Mouse (Mus musculus) heart, embryonic 14.5 days (tissue): Measurements from ENCODE around the gene S100a10. TPM values are rescaled to one million over a fixed set of nuclear protein-coding genes. Genes with fewer than 3 reads are reported as not detected.
"Not testable (repeated sequence)": the region's sequence is repeated elsewhere in the genome, so short reads cannot be mapped to it uniquely, and the experiment has no call there.

Source experiments
- ATAC-seq: fragments of 200-750 bp; cut with Nextera tagmentation; 2 replicates; pipeline ENCODE4 v1.8.0; 2017; ENCODE audit warnings: low read depth, moderate TSS enrichment; ENCODE audit not compliant: insufficient number of reproducible peaks, insufficient read depth, low FRiP score
- H3K27ac ChIP-seq, 2 experiments: fragments of 200-500 bp in 1 of 2; fragments of 300-500 bp in 1 of 2; sonication (generic) in 1 of 2; replicated peaks in 1 of 2; 2 replicates each; pipeline ENCODE4 v1.5.1; 2012 to 2014; ENCODE audit warnings: low read depth in 2 of 2, low read length in 2 of 2, control low read depth in 1 of 2, mild to moderate bottlenecking in 1 of 2, mixed read lengths in 1 of 2; ENCODE audit not compliant: control insufficient read depth in 1 of 2, insufficient read depth in 1 of 2
- H3K27me3 ChIP-seq: fragments of 300-500 bp; sonication (generic); 2 replicates; pipeline ENCODE4 v1.6.1; 2014; ENCODE audit warnings: mild to moderate bottlenecking, low read length, control low read depth; ENCODE audit not compliant: control insufficient read depth, insufficient read depth
- H3K36me3 ChIP-seq: fragments of 300-500 bp; sonication (generic); 2 replicates; pipeline ENCODE4 v1.6.1; 2014; ENCODE audit warnings: mild to moderate bottlenecking, control low read depth, low read length, mixed read lengths; ENCODE audit not compliant: control insufficient read depth, insufficient read depth
- H3K4me1 ChIP-seq, 2 experiments: fragments of 200-500 bp in 1 of 2; fragments of 300-500 bp in 1 of 2; sonication (generic) in 1 of 2; 2 replicates each; pipeline ENCODE4 v1.6.1; 2012 to 2014; ENCODE audit warnings: low read length in 2 of 2, control low read depth in 1 of 2, mixed read lengths in 1 of 2; ENCODE audit not compliant: control insufficient read depth in 2 of 2, insufficient read depth in 2 of 2
- H3K4me2 ChIP-seq: fragments of 300-500 bp; sonication (generic); 2 replicates; pipeline ENCODE4 v1.6.1; 2014; ENCODE audit warnings: mild to moderate bottlenecking, low read length
- H3K4me3 ChIP-seq, 2 experiments: fragments of 200-500 bp in 1 of 2; fragments of 300-500 bp in 1 of 2; sonication (generic) in 1 of 2; 2 replicates each; pipeline ENCODE4 v1.5.1; 2012 to 2014; ENCODE audit warnings: low read length in 2 of 2, mild to moderate bottlenecking in 2 of 2, control low read depth in 1 of 2, low read depth in 1 of 2, moderate library complexity in 1 of 2; ENCODE audit not compliant: control insufficient read depth in 1 of 2, insufficient read depth in 1 of 2
- H3K9ac ChIP-seq: fragments of 300-500 bp; sonication (generic); 2 replicates; pipeline ENCODE4 v1.6.1; 2014; ENCODE audit warnings: mild to moderate bottlenecking, low read length
- H3K9me3 ChIP-seq: fragments of 300-500 bp; sonication (generic); 2 replicates; pipeline ENCODE4 v1.6.1; 2016; ENCODE audit warnings: low read length, control low read depth; ENCODE audit not compliant: control insufficient read depth
- WGBS: fragments of 180-500 bp; shearing (Covaris S2); extraction: QIAGEN DNeasy Blood & Tissue Kit; methylation state at CpG from one replicate; pipeline ENCODE4 v1.1.7; 2014; 5-methylcytosine and 5-hydroxymethylcytosine counted together
- polyA plus RNA-seq: library from polyadenylated mRNA; unstranded; fragments of >200 nt; fragmentation: Nextera tagmentation; extraction: Ambion mirVana; gene quantifications from 2 replicates; pipeline ENCODE4 v1.2.1, GENCODE M21; 2014

S100a10 gene
- polyA plus RNA-seq, 1 experiment from 2014 or later: 238 TPM

GRCm38 (mm10) chr3:93528807-93529206 lies 26.1 kb upstream of the S100a10 start:
- no peak for ATAC-seq
- H3K36me3 ChIP-seq: peaks cover 34% of the 10 kb centered on the region
- H3K27ac ChIP-seq: no peak overlapping the region
- H3K9ac ChIP-seq: no peak overlapping the region
- no peaks in the 10 kb centered on the region for H3K4me1 ChIP-seq
- H3K27me3 ChIP-seq: no peaks in the 10 kb centered on the region
- 75% methylated on average over 5 of the region's 5 CpGs for WGBS
- no peak overlapping the region for H3K4me3 ChIP-seq
- peaks cover 6% of the 10 kb centered on the region; the same call in 1 of the 2 replicates for H3K9me3 ChIP-seq
- no peak overlapping the region for H3K4me2 ChIP-seq

- Histone ChIP-seq H3K36me3 (no peaks in the 10 kb centered on the region), H3K4me3 (no peak overlapping the region), H3K9me3 (peaks cover 6% of the 10 kb centered on the region; the same call in 1 of the 2 replicates), H3K9ac (no peak overlapping the region), H3K27me3 (no peaks in the 10 kb centered on the region), H3K27ac (peak overlapping the region in 1 of 2 experiments; percentile 33; a peak in 1 of 4 replicates), H3K4me1 (peaks cover 0 to 14% of the 10 kb centered on the region in 2 experiments; a peak in 1 of 4 replicates), H3K4me2 (no peak overlapping the region)
- WGBS: 35% methylated on average over 2 of the region's 2 CpGs
- peak; percentile 61; the same call in 1 of the 2 replicates for ATAC-seq
Observed at GRCm38 (mm10) chr3:93537068-93537576, 17.8 kb upstream of the S100a10 start.

DNA sequence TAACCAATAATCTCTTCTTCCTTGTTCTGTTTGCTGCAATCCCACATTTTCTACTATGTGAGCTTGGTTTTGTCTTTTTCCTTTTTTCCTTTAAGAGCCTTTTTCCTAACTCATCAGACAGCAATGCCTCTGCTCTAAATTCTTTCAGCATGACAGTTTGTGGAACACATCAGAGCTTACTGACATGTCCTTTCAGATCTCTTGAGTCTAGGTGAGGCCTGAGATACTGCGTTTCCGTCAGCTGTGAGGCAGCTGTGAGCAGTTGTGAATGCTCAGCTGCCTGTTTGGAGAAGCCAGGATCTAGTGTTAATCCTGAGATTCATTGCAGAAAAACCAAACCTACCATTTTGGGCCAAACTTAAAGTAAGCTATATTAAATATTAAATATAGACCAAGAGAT lies 16.4 kb upstream of the S100a10 start:
- no peak for ATAC-seq
- Histone ChIP-seq H3K9me3 (no peaks in the 10 kb centered on the region), H3K9ac (no peak overlapping the region), H3K27ac (no peak overlapping the region), H3K27me3 (no peaks in the 10 kb centered on the region), H3K4me3 (no peak overlapping the region), H3K4me2 (no peak overlapping the region), H3K36me3 (no peaks in the 10 kb centered on the region), H3K4me1 (peaks cover 0 to 14% of the 10 kb centered on the region in 2 experiments; a peak in 1 of 4 replicates)
- 32% methylated on average over 2 of the region's 2 CpGs for WGBS

DNA sequence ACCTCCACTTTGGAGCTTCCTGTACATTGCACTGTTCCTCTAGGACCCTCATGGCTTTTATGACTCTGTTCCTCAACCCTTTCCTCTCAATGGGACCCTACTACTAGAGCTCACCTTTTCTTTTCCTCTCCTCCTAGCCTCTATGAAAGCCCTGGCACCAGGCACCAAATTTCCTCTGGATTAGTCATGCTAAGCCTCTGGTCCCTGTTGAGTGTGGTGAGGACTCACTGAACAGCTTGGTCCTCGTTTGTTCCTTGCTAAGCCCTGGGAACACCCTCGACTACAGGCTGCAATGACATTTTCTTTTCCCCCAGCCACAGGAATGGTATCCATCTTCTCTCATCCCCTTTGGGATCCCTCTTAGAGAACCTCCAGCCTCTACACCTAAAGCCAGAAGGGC lies 13.4 kb upstream of the S100a10 start:
- Histone ChIP-seq H3K36me3 (no peaks in the 10 kb centered on the region), H3K27ac (no peak overlapping the region), H3K9ac (no peak overlapping the region), H3K27me3 (no peaks in the 10 kb centered on the region), H3K4me3 (no peak overlapping the region), H3K9me3 (no peaks in the 10 kb centered on the region), H3K4me2 (no peak overlapping the region), H3K4me1 (peaks cover 0 to 14% of the 10 kb centered on the region in 2 experiments; a peak in 1 of 4 replicates)
- no peak for ATAC-seq
- 55% methylated on average over 2 of the region's 2 CpGs for WGBS

DNA sequence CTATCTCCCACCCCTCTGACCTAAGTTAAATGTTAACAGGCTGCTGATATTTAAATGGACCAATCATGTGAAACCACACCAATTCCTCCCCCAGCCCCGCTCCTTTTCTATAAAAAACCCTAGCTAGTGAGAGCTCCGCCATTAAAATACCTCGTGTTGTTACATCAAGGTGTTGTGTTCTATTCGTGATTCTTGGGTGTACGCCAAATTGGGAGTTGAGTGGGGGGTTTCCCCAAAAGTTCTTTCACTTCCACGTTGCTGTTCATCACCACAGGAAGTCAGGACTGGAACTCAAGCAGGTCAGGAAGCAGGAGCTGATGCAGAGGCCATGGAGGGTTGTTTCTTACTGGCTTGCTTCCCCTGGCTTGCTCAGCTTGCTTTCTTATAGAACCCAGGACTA lies 10.7 kb upstream of the S100a10 start:
- ATAC-seq, H3K9ac ChIP-seq, H3K36me3 ChIP-seq, H3K27me3 ChIP-seq, H3K4me2 ChIP-seq, H3K27ac ChIP-seq, H3K9me3 ChIP-seq, H3K4me1 ChIP-seq, H3K4me3 ChIP-seq: not testable (repeated sequence)
- 64% methylated on average over 6 of the region's 6 CpGs for WGBS

DNA sequence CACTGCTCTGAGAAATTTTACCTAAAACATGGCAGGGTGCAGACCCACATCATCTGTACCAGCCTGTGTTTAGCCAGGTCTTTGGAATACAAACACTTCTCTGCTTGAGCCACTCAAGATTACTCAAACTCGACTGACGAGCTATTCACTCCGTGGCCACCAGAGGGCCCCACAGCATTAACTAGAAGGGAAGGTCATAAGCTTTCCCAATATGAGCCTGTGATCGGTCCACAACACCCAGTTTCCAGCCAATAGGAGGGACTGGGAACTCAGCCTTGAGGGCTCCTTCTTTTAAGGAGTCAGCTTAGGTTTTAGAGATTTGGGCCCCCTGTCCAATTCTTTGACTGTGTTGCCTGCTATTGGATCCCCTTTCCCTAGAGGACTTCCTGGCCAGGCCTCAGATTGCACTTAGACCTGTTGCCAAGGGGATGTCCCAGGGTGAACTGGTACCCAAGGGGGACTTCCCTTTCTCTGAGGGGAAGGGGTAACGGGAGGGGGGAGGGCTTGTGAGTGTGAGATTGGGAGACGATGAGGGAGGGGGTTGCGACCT lies 7.7 kb upstream of the S100a10 start:
- H3K27me3 ChIP-seq: no peaks in the 10 kb centered on the region
- H3K36me3 ChIP-seq: no peaks in the 10 kb centered on the region
- no peak for ATAC-seq
- H3K4me2 ChIP-seq: no peak overlapping the region
- H3K4me1 ChIP-seq: no peaks in the 10 kb centered on the region
- WGBS: 27% methylated on average over 7 of the region's 7 CpGs
- no peak overlapping the region for H3K4me3 ChIP-seq
- no peaks in the 10 kb centered on the region for H3K9me3 ChIP-seq
- H3K9ac ChIP-seq: no peak overlapping the region
- H3K27ac ChIP-seq: no peak overlapping the region

- Histone ChIP-seq H3K4me2 (no peak overlapping the region), H3K36me3 (no peaks in the 10 kb centered on the region), H3K27me3 (no peaks in the 10 kb centered on the region), H3K27ac (no peak overlapping the region), H3K9me3 (no peaks in the 10 kb centered on the region), H3K4me1 (no peaks in the 10 kb centered on the region), H3K9ac (no peak overlapping the region), H3K4me3 (no peak overlapping the region)
- 73% methylated on average over 20 of the region's 20 CpGs for WGBS
- no peak for ATAC-seq
Observed at GRCm38 (mm10) chr3:93547749-93548540, 6.9 kb upstream of the S100a10 start.
